Mouse (Mus musculus): ENCODE data around the gene Astl. TPM values are rescaled to one million over a fixed set of nuclear protein-coding genes. Genes with fewer than 3 reads are reported as not detected.

Astl gene
- polyA plus RNA-seq, 1 experiment from 2014 or later: not detected

- no peak for ATAC-seq (ENCODE audit: low FRiP score)
- H3K9ac ChIP-seq (replicated peaks): no peak overlapping the region
Measured at GRCm38 (mm10) chr2:127310685-127311084, 27.8 kb upstream of the Astl start.

GRCm38 (mm10) chr2:127311193-127311592, 27.2 kb upstream of the Astl start:
- Histone ChIP-seq H3K27me3 (replicated peaks) (no peaks in the 10 kb centered on the region), H3K4me2 (no peak overlapping the region), H3K4me3 (replicated peaks) (no peak overlapping the region), H3K9me3 (replicated peaks) (no peaks in the 10 kb centered on the region), H3K4me1 (no peaks in the 10 kb centered on the region), H3K9ac (replicated peaks) (no peak overlapping the region), H3K27ac (replicated peaks) (no peak overlapping the region), H3K36me3 (no peaks in the 10 kb centered on the region)
- ATAC-seq (ENCODE audit: low FRiP score): no peak
- WGBS: 80% methylated on average over 1 of the region's 1 CpGs

More at GRCm38 (mm10) chr2:127310685-127311084, 27.8 kb upstream of the Astl start:
- H3K27me3 ChIP-seq (replicated peaks): no peaks in the 10 kb centered on the region
- WGBS: 92% methylated on average over 7 of the region's 7 CpGs
- no peak overlapping the region for H3K27ac ChIP-seq (replicated peaks)
- H3K9me3 ChIP-seq (replicated peaks): no peaks in the 10 kb centered on the region
- H3K4me3 ChIP-seq (replicated peaks): no peak overlapping the region
- H3K36me3 ChIP-seq: no peaks in the 10 kb centered on the region
- no peaks in the 10 kb centered on the region for H3K4me1 ChIP-seq
- no peak overlapping the region for H3K4me2 ChIP-seq

GRCm38 (mm10) chr2:127312801-127313200, 25.6 kb upstream of the Astl start:
- H3K9ac ChIP-seq (replicated peaks): no peak overlapping the region
- 96% methylated on average over 4 of the region's 4 CpGs for WGBS
- no peaks in the 10 kb centered on the region for H3K9me3 ChIP-seq (replicated peaks)
- ATAC-seq (ENCODE audit: low FRiP score): no peak
- H3K4me1 ChIP-seq: no peaks in the 10 kb centered on the region
- no peak overlapping the region for H3K27ac ChIP-seq (replicated peaks)
- H3K4me2 ChIP-seq: no peak overlapping the region
- H3K36me3 ChIP-seq: no peaks in the 10 kb centered on the region
- no peaks in the 10 kb centered on the region for H3K27me3 ChIP-seq (replicated peaks)
- no peak overlapping the region for H3K4me3 ChIP-seq (replicated peaks)

GRCm38 (mm10) chr2:127313878-127314277, 24.6 kb upstream of the Astl start:
- no peaks in the 10 kb centered on the region for H3K4me1 ChIP-seq
- 64% methylated on average over 4 of the region's 4 CpGs for WGBS
- H3K27ac ChIP-seq (replicated peaks): 0 out of 2 replicates have a peak overlapping the region, but pooled peaks have one; percentile 28
- no peaks in the 10 kb centered on the region for H3K9me3 ChIP-seq (replicated peaks)
- no peak for ATAC-seq (ENCODE audit: low FRiP score)
- H3K27me3 ChIP-seq (replicated peaks): no peaks in the 10 kb centered on the region
- no peak overlapping the region for H3K4me2 ChIP-seq
- H3K4me3 ChIP-seq (replicated peaks): no peak overlapping the region
- no peaks in the 10 kb centered on the region for H3K36me3 ChIP-seq
- no peak overlapping the region for H3K9ac ChIP-seq (replicated peaks)

GRCm38 (mm10) chr2:127314467-127315154, 23.8 kb upstream of the Astl start:
- Histone ChIP-seq H3K9me3 (replicated peaks) (no peaks in the 10 kb centered on the region), H3K27ac (replicated peaks) (0 out of 2 replicates have a peak overlapping the region, but pooled peaks have one; percentile 28), H3K36me3 (no peaks in the 10 kb centered on the region), H3K4me2 (no peak overlapping the region), H3K27me3 (replicated peaks) (no peaks in the 10 kb centered on the region), H3K4me3 (replicated peaks) (no peak overlapping the region), H3K4me1 (no peaks in the 10 kb centered on the region), H3K9ac (replicated peaks) (no peak overlapping the region)
- ATAC-seq (ENCODE audit: low FRiP score): no peak
- 82% methylated on average over 6 of the region's 6 CpGs for WGBS

GRCm38 (mm10) chr2:127315155-127315470, 23.3 kb upstream of the Astl start:
- ATAC-seq (ENCODE audit: low FRiP score): no peak
- WGBS: 74% methylated on average over 1 of the region's 1 CpGs
- no peak overlapping the region for H3K27ac ChIP-seq (replicated peaks)
- H3K4me2 ChIP-seq: no peak overlapping the region
- H3K27me3 ChIP-seq (replicated peaks): no peaks in the 10 kb centered on the region
- H3K4me3 ChIP-seq (replicated peaks): no peak overlapping the region
- no peaks in the 10 kb centered on the region for H3K9me3 ChIP-seq (replicated peaks)
- no peaks in the 10 kb centered on the region for H3K4me1 ChIP-seq
- no peaks in the 10 kb centered on the region for H3K36me3 ChIP-seq
- H3K9ac ChIP-seq (replicated peaks): no peak overlapping the region

- no peak for ATAC-seq (ENCODE audit: low FRiP score)
- WGBS: 74% methylated on average over 5 of the region's 5 CpGs
- H3K9ac ChIP-seq (replicated peaks): no peak overlapping the region
- H3K4me2 ChIP-seq: no peak overlapping the region
- no peak overlapping the region for H3K4me3 ChIP-seq (replicated peaks)
- H3K9me3 ChIP-seq (replicated peaks): no peaks in the 10 kb centered on the region
- no peaks in the 10 kb centered on the region for H3K36me3 ChIP-seq
- H3K27ac ChIP-seq (replicated peaks): no peak overlapping the region
- H3K4me1 ChIP-seq: no peaks in the 10 kb centered on the region
- no peaks in the 10 kb centered on the region for H3K27me3 ChIP-seq (replicated peaks)
Measured at GRCm38 (mm10) chr2:127316431-127316830, 22.0 kb upstream of the Astl start.

GRCm38 (mm10) chr2:127318136-127318535, 20.3 kb upstream of the Astl start:
- WGBS: 94% methylated on average over 4 of the region's 4 CpGs
- H3K36me3 ChIP-seq: no peaks in the 10 kb centered on the region
- no peak overlapping the region for H3K9ac ChIP-seq (replicated peaks)
- H3K4me2 ChIP-seq: no peak overlapping the region
- H3K4me1 ChIP-seq: no peaks in the 10 kb centered on the region
- H3K9me3 ChIP-seq (replicated peaks): no peaks in the 10 kb centered on the region
- H3K27ac ChIP-seq (replicated peaks): no peak overlapping the region
- no peak overlapping the region for H3K4me3 ChIP-seq (replicated peaks)
- ATAC-seq (ENCODE audit: low FRiP score): no peak
- no peaks in the 10 kb centered on the region for H3K27me3 ChIP-seq (replicated peaks)

- Histone ChIP-seq H3K4me3 (replicated peaks) (no peak overlapping the region), H3K9me3 (replicated peaks) (no peaks in the 10 kb centered on the region), H3K36me3 (no peaks in the 10 kb centered on the region), H3K27ac (replicated peaks) (no peak overlapping the region), H3K9ac (replicated peaks) (no peak overlapping the region), H3K27me3 (replicated peaks) (no peaks in the 10 kb centered on the region), H3K4me1 (no peaks in the 10 kb centered on the region), H3K4me2 (no peak overlapping the region)
- WGBS: 81% methylated on average over 4 of the region's 4 CpGs
- ATAC-seq (ENCODE audit: low FRiP score): no peak
Measured at GRCm38 (mm10) chr2:127319071-127319470, 19.4 kb upstream of the Astl start.

- H3K27ac ChIP-seq (replicated peaks): no peak overlapping the region
- no peak overlapping the region for H3K9ac ChIP-seq (replicated peaks)
- no peak for ATAC-seq (ENCODE audit: low FRiP score)
- no peaks in the 10 kb centered on the region for H3K36me3 ChIP-seq
- H3K4me2 ChIP-seq: no peak overlapping the region
- no peaks in the 10 kb centered on the region for H3K27me3 ChIP-seq (replicated peaks)
- 84% methylated on average over 6 of the region's 6 CpGs for WGBS
- no peak overlapping the region for H3K4me3 ChIP-seq (replicated peaks)
- H3K9me3 ChIP-seq (replicated peaks): no peaks in the 10 kb centered on the region
- H3K4me1 ChIP-seq: no peaks in the 10 kb centered on the region
Measured at GRCm38 (mm10) chr2:127322671-127323285, 15.7 kb upstream of the Astl start.

GRCm38 (mm10) chr2:127323667-127324066, 14.8 kb upstream of the Astl start:
- Histone ChIP-seq H3K27ac (replicated peaks) (no peak overlapping the region), H3K27me3 (replicated peaks) (no peaks in the 10 kb centered on the region), H3K4me3 (replicated peaks) (no peak overlapping the region), H3K9me3 (replicated peaks) (no peaks in the 10 kb centered on the region), H3K36me3 (no peaks in the 10 kb centered on the region), H3K4me2 (no peak overlapping the region), H3K9ac (replicated peaks) (no peak overlapping the region), H3K4me1 (no peaks in the 10 kb centered on the region)
- ATAC-seq (ENCODE audit: low FRiP score): no peak
- 91% methylated on average over 1 of the region's 1 CpGs for WGBS

GRCm38 (mm10) chr2:127324456-127324855, 14.0 kb upstream of the Astl start:
- Histone ChIP-seq H3K4me2 (no peak overlapping the region), H3K4me1 (no peaks in the 10 kb centered on the region), H3K9ac (replicated peaks) (no peak overlapping the region), H3K4me3 (replicated peaks) (no peak overlapping the region), H3K9me3 (replicated peaks) (no peaks in the 10 kb centered on the region), H3K36me3 (no peaks in the 10 kb centered on the region), H3K27me3 (replicated peaks) (no peaks in the 10 kb centered on the region), H3K27ac (replicated peaks) (no peak overlapping the region)
- WGBS: 77% methylated on average over 7 of the region's 7 CpGs
- ATAC-seq (ENCODE audit: low FRiP score): no peak

Measured in neural tube, embryonic 15.5 days (tissue).